Mouse (Mus musculus) liver, postnatal 0 days (tissue): Measurements from ENCODE around the gene Zdhhc12.

Experiments
- CTCF ChIP-seq: sonication (generic); IDR thresholded peaks from 2 replicates; pipeline ENCODE4 v1.5.1; 2016; ENCODE audit warnings: antibody characterized with exemption, low read depth
- EP300 ChIP-seq: IDR thresholded peaks from 2 replicates; pipeline ENCODE4 v1.6.1; 2016; ENCODE audit warnings: antibody characterized with exemption, low read depth, mild to moderate bottlenecking

DNA sequence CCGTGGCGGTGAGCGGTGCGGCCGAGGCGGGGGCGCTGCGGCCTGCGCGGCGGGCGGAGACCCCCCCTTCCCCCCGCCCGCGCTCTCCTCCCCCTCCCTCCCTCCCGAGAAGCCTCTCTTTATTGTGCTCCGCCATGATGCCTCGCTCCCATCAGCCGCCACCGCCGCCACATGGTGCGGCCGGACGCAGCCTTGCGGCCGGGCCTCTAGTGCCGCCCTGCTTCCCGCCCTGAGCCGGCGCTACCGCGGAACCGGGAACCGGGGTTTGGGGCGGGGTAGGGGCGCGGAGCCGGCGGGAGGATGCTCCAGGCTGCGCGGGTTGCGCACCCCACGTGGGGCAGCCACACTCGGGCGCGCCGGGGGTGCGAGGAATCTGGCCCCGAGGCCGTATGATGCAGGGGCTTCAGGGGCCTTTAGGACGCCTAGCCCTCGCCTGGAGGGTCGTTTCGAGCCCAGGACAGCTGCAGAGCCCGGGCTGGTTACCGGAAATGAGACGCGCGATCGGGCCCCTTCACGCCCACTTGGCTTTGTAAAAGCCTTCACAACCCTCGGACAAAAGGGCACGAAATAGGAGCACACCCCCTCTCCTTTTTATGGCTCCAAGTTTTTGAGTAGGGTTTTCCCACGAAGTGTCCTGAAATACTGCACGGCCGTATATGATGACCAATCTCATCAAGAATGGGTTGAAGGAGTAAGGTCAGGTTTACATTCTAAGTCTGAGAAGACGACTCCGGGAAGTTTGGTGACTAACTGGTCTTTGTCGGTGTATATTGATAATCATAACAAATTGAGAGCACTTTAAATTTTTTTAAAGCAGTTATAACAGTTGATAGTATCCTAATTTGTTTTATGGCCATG, 26.2 kb downstream of the Zdhhc12 start:
- TF ChIP-seq CTCF, result no peak
- no peak for TF ChIP-seq EP300
